8 mouse cellular contexts compared by ENCODE assay signal in genomic region chr11:24316198-24316597, GRCm38 (mm10).
DNase-seq lines count a peak whose midpoint lies in the region.
"Had no signal": no experiment of that assay in that cellular context is flagged by ENCODE, and none has a peak within 500 bp of the region (broad histone marks: within the 10 kb centered on the region; RNA-seq: fewer than 3 reads in every experiment).

No protein-coding gene starts in this region.

- peak; percentile 56 for DNase-seq in heart, adult 11 months
- DNase-seq in heart, adult 18-20 months: no peak
- peak; percentile 16 for DNase-seq in right cerebral cortex, adult 18-20 months
- DNase-seq in right cerebral cortex, postnatal 25 days: no peak
- DNase-seq in gonadal fat pad, adult 2 months (ENCODE audit: low read depth): peak; percentile 96
- no peak for DNase-seq in kidney, adult 18-20 months
- no peak for DNase-seq in embryo, embryonic 11 days
- DNase-seq: thymus, adult 2 months had no signal

Comparison
In these comparisons a context has a peak if more than half of its experiments do, and no peak if none do; other contexts are left out.
1. DNase-seq: peak in heart, adult 11 months (single experiment), right cerebral cortex, adult 18-20 months (single experiment) and gonadal fat pad, adult 2 months (single experiment); none in heart, adult 18-20 months (0 of 2), right cerebral cortex, postnatal 25 days (single experiment), kidney, adult 18-20 months (single experiment) and embryo, embryonic 11 days (single experiment).